Mouse (Mus musculus): ENCODE results near the gene Akap13.
"Not testable (repeated sequence)": the region's sequence is repeated elsewhere in the genome, so short reads cannot be mapped to it uniquely, and the experiment has no call there.

Akap13 gene

DNA sequence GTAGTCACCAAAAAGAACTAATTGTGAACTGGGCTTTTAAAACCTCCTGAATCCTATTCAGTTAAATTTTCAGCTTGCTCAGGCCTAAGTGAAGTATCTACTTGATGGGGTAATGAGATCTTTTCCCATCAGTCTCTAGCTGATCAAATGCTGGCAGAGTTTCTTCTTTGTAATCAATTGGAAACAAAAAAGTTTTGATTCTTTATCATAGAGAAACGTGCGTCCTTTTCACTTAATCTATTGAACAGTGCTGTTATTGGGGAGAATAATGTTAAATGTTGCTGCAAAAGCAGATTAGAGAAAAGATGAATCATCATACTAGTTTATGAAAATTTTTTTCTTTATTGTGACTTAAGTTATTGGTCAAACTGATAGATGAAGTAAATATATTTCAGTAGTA, 142.5 kb downstream of the Akap13 start:
- DNase-seq (ENCODE audit: low spot score), result no peak

DNA sequence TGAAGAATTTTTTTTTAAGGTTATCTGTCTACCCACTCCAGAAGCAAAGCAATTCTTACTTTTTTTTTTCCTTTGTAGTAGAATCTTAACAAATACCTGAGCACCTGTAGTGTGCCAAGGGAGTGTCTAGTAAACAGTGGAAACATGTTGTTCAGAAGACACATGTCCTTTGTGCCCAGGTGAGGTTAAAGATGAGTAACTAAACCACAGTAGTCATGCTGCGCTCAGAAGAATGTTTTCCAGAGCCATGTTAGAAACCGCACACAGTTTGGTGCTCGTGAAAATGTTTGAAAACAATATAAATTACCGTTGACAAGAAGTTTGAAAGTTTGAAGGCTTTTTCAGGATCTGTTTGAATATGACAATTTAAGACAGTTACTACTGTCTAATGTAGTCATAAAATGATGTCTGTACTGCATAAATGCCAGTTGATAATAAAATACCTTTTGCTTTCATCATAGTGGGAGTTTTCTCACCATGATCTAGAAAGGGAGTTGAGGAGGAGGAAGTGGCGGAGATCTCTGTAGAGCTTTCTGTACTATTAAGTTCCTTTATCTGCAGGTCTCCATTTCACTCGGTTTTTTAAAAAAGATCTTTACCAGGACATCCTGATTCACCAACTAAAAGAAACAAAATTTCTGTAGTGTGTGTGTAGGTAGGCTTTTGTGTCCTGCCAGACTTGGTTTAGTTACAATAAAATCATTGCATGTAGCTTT, 145.2 kb downstream of the Akap13 start:
- no peak for DNase-seq (ENCODE audit: low spot score)

DNA sequence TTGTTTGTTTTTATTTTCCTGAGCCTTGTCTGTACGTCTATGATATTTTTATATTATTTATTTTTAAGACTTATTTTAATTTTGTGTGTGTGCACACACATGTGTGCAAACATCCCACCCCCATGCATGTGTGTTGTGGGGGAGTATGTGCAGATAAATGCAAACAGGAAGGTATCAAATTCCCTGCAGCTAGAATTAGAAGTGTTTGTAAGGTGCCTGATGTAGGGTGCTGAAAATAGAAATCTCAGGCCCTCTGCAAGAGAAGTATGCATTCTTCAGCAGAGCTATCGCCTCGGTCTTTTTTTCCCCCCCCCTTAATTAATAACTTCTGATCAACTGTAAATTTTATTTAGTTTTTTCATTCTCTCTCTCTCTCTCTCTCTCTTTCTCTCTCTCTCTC, 151.9 kb downstream of the Akap13 start:
- no peak for DNase-seq (ENCODE audit: low spot score)

DNA sequence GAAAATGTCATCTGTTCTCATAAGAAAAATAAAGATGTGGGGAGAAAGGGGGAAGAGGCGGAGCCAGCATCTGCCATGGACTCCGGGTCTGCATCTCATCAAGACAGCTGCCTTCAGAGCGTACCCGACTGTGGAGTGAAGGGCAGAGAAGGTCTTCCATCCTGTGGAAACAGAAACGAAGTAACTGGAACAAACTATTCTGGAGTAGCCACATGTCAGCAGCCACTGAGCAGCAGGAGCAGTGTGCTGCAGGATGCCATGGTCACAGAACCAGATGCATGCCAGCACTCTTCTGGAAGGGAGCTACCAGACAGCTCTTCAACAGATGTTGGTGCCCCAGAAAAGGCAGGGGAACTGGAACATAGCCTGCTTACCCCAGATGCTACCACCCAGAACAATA, 153.4 kb downstream of the Akap13 start:
- no peak for DNase-seq (ENCODE audit: low spot score)

DNA sequence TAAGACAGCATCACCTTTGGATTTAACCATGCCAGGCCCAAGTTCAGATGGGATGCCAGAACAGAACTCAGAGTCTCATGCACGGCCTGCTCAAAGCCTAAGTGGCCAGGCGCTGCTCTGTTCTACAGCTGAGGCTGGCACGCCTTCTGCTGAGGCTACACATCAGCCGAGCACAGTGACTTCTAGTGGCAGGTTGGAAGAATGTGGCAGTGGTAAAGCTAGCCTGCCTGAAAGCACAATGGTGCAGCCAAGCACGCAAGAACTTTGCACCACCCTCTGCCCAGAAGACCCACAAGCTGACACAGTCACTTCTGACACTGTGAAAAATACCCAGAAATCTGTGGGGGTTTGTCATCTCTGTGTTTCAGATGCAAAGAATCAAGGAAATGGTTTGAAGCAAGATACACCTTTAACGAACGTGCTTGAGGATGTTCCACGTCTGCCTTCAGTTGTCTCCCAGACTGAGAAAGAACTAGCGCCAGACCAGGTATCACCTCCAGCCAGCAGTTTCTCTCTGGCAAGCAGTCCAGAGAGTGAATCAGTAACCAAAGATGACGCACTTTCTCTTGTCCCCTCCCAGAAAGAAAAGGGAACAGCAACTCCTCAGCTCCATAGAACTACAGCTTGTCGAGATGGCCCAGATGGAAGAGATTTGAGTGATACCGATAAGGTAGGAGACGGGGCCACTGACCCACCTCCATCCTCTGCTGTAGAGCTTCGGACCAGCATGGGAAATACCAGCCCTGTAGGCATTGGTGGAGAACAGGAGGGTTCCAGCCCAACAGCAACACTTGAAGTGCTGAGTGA, 154.3 kb downstream of the Akap13 start:
- DNase-seq (ENCODE audit: low spot score), result no peak

DNA sequence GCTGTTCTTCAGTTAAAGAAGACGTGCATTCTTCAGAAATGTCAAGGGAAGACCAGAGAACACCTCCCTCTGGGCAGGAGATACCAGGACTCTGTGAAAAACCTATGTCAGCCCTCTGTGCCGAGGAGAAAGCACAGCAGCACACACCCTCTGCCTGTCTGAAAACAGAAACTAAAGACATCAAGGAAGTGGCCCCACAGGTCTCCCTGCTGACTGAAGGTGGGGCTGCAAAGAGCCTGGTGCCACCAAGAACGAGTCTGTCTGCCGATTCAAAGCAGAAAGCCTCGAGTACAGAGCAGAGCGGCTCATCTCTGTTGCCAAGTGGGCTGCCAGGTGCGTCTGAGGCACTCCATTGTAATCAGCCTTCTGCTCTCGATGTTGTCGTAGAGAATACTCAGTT, 155.1 kb downstream of the Akap13 start:
- DNase-seq (ENCODE audit: low spot score), result no peak

DNA sequence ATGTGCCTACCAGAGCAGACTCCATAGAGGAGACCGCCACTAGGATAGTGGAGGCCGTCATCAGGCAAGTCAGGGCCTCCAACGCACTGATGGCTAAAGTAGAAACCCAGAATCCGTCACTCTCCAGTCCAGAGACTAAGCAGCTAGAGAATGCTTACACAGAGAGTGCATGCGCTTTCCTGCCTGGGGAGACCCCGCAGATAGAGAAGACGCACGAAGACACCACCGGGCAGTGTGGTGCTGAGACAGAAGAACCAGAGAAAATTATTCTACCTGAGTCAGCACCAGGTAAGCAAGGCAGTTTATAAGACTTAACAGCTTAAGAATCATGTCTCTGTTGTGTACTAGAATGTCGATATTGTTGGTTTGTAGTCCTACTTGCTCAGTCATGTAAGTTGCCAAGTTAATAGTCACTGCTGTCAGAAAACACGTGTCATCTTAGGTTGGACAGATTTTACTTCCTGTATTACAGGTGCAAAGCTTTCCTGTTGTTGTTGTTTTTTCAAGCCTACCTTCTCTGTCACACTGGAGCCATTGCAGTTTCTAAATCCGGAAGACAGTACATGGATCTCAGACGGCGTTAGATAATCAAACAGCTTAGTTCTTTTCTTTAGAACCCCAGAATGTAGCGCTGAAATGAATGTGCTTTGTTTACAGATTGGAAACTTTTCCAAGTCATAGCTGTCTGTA, 156.1 kb downstream of the Akap13 start:
- no peak for DNase-seq (ENCODE audit: low spot score)

DNA sequence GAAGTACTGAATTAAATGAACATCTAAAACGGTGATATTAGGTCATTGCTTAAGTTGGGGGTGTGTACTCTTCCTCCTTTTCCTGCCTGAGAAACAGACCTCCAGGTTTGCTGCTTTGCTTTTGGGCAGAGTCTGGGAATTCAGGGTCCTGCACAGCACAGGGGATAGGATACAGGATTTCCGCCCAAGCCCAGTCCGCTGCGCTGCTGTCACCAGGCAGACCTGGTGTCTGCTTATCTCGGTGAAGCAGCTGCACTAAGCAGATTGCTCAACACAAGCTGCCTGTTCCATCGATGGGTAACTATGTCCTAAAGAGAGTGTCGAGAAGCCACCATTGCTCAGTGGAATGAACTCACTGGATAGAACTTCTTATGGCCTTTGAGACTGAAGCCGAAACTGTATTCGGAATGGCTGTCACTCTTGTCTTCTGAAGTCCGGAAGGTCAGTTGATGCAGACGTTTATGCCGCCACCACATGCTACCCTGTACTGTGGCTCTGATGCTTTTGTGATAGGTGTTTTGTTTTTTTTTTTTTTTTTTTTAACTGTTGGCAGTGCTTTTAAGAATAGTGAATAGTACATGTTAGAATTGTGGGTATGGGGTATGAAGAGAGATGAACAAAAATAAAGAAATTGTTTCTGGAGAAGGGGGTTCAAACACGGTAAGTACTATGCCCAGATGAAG, 156.8 kb downstream of the Akap13 start:
- no peak for DNase-seq (ENCODE audit: low spot score)

DNA sequence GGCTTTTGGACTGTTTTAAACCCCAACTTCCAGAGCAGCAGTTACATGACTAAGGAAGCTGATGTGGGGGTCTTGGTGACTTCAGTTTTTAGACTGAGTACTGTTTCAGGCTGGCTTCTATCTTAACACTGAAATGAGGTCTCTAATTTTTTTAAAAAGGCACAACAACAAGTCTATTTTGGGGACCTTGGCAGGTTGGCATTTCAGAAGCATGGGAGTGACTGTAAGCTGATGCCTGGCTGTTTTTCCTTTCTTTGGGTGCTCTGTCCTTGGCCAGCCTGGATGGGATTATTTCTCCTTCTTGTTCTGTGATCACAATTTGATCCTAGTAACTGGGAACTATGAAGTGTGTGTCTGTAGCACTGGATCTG, 157.3 kb downstream of the Akap13 start:
- DNase-seq (ENCODE audit: low spot score), result no peak

DNA sequence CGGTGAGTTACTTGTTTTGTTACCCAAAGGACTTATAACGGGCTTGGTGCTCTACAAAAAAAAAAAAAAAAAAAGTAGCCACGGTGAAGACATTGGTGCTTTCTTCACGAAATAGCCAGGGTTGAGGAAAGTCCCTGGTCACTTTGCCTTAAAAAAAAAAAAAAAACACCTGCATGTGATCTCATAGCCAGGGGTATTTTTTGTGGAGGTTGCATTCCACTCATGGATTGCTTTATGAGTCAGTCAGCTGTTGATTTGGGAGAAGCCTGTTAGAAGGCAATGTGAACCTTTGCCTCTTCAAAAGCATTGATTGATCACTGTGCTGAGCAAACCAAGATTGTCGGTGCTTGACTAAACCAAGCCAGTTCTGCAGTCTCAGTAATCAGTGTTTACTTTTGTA, 157.9 kb downstream of the Akap13 start:
- DNase-seq (ENCODE audit: low spot score), result no peak

DNA sequence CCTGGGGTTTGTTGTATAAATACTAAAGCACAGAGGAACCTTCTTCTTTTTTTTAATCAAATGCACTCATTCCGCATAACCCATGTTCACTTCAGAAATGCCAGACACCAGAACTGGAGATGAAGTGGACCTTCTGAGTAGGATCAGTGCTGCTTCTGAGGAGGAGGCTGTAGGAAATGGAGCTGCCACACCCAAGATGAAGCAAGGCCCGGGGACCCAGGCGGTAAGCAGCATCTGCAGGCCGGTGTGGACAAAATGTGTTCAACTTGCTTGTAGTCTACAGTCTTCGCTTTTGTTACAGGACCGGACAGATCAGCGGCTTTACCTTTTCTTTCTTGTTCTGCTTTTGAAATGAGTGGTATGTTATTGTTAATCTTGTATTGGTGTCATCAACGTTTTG, 159.5 kb downstream of the Akap13 start:
- DNase-seq (ENCODE audit: low spot score), result no peak

DNA sequence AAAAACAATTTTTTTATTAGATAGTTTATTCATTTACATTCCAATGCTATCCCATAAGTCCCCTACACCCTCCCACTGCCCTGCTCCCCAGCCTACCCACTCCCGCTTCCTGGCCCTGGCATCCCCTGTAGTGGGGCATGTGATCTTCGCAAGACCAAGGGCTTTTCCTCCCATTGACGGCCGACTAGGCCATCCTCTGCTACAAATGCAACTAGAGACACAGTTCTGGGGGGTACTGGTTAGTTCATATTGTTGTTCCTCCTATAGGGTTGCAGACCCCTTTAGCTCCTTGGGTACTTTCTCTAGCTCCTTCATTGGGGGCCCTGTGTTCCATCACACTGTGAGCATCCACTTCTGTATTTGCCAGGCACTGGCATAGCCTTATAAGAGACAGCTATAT, 161.9 kb downstream of the Akap13 start:
- DNase-seq (ENCODE audit: low spot score), result not testable (repeated sequence)

DNA sequence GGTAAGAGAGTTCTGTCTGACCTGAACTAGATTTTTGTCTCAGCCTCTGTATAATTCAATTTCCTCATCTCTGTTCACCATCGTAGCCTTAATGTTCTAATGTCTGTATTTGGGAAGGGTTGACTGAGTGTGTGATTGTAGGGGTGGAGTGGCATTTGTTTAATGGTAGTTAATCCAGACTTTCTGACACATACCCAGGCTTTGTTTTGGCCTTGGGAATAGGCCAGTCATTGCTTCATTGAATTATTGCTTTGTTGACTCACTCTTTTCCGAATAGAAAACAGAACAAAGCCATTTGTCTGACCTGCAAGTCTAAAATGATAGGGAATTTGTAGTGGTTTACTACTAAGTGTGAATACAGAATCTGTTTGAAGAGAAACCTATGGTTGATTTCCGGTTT, 163.4 kb downstream of the Akap13 start:
- DNase-seq (ENCODE audit: low spot score), result no peak

DNA sequence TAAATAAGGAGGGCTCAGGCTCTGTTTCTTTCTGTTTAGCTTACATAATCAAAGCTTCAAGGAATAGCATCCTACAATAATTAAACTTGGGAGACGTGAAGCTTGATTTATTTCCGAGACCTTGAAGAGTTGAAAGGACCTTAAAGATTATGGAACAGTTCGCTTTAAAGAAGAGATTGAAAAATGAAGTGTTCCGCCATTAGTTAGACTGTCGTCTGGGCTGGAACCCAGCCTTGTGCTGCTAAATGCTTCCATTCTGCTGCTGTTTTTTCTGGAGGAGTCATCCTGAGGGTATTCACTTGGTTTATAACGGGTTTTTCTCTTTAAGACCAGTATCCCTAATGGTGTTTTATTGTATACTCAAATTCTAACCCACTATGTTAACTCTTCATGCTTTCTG, 164.5 kb downstream of the Akap13 start:
- no peak for DNase-seq (ENCODE audit: low spot score)

DNA sequence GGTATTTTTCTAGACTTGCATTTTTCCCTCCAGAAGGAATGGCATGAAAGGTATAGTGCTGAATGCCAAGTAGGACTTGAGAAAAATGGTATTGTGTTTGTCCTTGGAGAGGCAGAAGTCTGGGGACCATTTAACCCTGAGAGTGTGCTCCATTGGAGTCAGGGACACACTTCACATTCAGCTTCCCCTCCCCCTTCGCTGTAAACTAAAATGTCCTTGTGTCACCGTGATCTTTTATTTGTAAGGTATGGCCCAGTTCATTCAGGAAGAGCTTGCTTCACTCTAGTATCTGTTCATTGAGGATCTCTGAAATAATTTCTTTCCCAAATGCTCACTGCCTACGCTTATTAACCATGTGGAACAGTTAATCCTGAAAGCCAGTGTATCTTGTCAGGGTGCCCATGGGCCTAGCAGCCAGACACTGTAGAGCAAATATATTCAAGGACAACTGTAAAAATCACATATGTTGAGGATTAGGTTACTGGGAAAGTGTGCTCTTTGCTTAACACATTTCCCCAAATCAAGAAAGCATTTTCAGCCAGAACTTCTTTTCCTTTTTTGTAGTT, 165.1 kb downstream of the Akap13 start:
- no peak for DNase-seq (ENCODE audit: low spot score)

DNA sequence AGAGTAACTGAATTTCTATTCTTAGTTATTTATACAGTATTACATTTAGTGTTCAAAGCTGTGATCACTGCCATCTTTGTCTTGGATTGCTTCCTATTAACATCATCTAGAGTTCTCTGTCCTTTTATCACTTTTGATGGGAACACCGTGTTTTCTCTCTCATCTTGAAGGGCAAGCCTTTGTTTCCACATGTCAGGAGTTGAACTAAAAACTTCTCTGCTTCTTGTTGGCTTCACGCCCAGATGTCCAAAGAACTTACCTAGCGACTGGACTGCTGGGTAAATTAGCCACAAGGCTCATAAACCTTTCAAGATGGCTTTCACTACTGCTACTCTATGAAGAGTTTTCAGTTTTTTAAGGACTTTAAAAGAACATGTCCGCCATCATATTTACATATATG, 165.6 kb downstream of the Akap13 start:
- no peak for DNase-seq (ENCODE audit: low spot score)

DNA sequence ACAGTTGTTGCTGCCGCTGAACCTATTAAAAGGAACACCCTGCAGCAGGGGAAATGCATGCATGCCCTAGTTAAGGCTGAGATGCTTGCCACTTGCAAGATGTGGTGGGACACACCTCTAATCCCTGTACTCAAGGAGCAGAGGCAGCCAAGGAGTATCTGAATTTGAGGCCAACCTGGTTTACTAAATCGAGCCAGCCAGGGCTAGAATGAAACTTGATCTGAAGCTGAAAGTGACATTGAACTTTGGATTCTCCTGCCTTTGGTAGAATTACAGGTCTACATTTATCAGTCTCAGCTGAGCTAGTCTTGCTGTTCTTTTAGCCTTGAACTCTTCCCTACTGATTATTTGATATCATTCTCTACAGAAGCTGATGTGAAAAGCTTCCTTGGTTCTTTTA, 172.5 kb downstream of the Akap13 start:
- DNase-seq (ENCODE audit: low spot score), result no peak

DNA sequence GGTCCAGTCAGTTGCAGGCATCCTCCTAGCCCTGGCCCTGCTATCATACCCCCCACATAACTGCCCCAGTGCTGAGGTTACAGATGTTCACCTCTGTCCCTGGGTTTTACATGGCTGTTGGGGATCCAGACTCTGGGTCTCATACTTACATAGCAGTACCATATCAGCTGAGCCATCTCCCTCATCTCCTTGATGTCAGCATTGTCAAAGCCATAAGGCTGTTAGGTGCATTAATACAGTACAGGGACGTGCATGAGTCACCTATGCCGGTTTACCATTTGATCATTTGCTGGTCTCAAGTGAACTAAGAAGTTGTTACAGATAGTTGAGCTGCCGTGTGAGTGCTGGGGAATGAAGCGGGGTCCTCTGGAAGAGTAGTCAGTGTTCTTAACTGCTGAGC, 174.3 kb downstream of the Akap13 start:
- no peak for DNase-seq (ENCODE audit: low spot score)

DNA sequence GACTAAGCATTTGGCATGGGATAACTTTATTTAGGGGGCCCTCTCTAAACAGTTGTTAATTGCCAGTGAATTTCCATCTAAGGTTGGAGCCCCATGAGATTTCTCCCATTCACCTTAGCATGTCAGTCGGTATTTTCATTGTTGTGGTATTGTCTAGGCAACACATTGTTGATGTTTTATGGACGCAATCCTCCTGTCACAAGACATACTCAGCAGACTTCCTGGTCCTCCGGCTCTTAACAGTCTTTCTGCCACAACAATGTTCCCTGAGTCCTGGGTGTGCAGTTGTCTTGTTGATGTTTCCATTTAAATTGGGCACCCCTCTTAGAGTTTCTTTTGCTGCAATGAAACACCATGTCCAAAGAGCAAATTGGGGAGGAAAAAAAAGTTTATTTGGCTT, 177.6 kb downstream of the Akap13 start:
- DNase-seq (ENCODE audit: low spot score), result no peak

DNA sequence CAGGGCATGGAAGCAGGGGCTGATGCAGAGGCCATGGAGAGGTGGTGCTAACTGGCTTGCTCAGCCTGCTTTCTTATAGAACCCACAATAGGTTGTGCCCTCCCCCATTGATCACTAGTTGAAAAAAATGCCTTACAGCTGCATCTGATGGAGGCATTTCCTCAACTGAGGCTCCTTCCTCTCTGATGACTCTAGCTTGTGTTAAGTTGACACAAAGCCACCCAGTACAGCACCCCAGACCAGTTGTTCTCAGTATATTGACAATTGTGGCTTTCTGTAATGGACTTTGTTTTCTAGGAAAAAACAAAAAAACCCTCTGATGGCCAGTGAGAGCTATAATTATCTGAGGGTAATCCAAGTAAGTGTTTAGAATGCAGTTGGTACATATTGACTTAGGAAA, 178.1 kb downstream of the Akap13 start:
- DNase-seq (ENCODE audit: low spot score), result no peak

DNA sequence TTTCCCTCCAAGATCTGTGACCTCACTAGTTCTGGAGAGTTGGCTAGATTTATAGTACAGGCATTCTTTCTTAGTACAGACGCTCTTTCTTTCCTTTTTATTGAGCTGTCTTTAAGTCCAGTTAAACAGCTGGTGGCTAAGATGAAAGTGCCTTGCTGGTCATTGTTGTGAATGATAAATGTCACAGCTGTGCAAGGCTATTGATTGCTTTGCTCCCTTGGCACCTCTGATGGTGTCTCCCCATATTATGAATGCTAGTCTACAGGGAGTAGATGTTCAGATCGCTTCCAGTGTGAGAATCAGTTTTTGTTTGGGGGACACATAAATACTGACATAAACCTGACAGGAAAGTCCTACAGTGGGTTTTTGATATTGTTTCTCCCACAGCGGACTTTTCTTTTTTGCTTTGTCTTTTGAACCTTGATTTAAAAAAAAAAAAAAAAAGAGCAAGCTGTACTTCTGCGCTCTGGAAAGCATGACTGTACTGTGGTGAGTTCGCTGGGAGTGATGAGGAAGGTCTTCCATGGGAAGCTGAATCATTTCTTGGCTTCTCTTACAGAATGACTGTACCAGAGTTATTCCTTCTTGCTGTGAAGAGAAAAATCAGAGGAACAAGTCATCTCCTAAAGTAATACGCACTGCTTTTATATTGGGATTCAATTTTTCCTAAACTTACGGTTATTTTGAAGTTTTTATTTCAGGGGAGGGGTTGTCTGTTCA, 178.6 kb downstream of the Akap13 start:
- DNase-seq (ENCODE audit: low spot score), result no peak

DNA sequence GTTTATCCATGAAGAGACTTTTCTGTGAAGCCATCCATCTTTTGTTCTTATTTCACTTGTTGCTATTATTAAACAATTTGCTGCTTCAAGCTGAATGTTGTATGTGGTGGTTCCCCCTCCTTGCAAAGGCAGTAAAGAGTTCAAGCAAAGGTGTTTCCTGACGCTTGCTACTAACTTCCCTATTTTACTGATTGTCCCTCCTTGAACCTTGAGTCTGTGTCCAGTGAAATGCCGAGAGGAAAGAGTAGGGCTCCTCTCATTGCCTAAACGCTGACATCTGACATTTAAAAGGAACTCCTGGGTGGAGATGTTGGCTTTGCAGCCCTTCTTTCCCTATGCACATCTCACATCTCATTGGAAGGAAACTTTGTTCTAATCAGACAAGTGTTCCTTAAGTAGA, 183.4 kb downstream of the Akap13 start:
- DNase-seq (ENCODE audit: low spot score), result no peak
